Mouse (Mus musculus) erythroblast, embryonic 14.5 days (primary cell): ENCODE data around the gene Hlx. TPM values are rescaled to one million over a fixed set of nuclear protein-coding genes. Genes with fewer than 3 reads are reported as not detected.

Experiments
- H3K27me3 ChIP-seq: 2 replicates; pipeline ENCODE4 v1.6.1; 2012; ENCODE audit warnings: inconsistent platforms; ENCODE audit not compliant: control insufficient read depth
- H3K36me3 ChIP-seq: 2 replicates; pipeline ENCODE4 v1.6.1; 2012; ENCODE audit warnings: mild to moderate bottlenecking, inconsistent platforms; ENCODE audit not compliant: control insufficient read depth
- H3K4me1 ChIP-seq: 2 replicates; pipeline ENCODE4 v1.6.1; 2012; ENCODE audit warnings: inconsistent platforms; ENCODE audit not compliant: control insufficient read depth
- H3K4me3 ChIP-seq: replicated peaks from 2 replicates; pipeline ENCODE3; 2012; ENCODE audit warnings: moderate library complexity, mild to moderate bottlenecking, inconsistent platforms
- H3K9me3 ChIP-seq: 2 replicates; pipeline ENCODE4 v1.6.1; 2012; ENCODE audit warnings: low read length, inconsistent platforms, mixed read lengths; ENCODE audit not compliant: control insufficient read depth
- GATA1 ChIP-seq: IDR thresholded peaks from 2 replicates; pipeline ENCODE4 v1.6.1; 2012; ENCODE audit warnings: low read length, inconsistent platforms, mixed read lengths
- TAL1 ChIP-seq: IDR thresholded peaks from 3 replicates; pipeline ENCODE4 v1.6.1; 2012; ENCODE audit warnings: low read length, inconsistent platforms, mixed read lengths
- polyA plus RNA-seq: library from polyadenylated mRNA; stranded (reverse); fragments of >175 nt; gene quantifications from 2 replicates; pipeline ENCODE4 v1.2.3, GENCODE M21; 2012

Gene Hlx
- polyA plus RNA-seq, 1 experiment = 0.64 TPM

- Histone ChIP-seq H3K4me1 (no peaks in the 10 kb centered on the region), H3K9me3 (no peaks in the 10 kb centered on the region), H3K4me3 (no peak overlapping the region), H3K27me3 (no peaks in the 10 kb centered on the region), H3K36me3 (no peaks in the 10 kb centered on the region)
- TF ChIP-seq TAL1 (no peak), GATA1 (no peak)
These were observed 31.4 kb upstream of the Hlx start for GRCm38 (mm10) chr1:184763866-184764265.

- Histone ChIP-seq H3K27me3 (no peaks in the 10 kb centered on the region), H3K4me1 (no peaks in the 10 kb centered on the region), H3K36me3 (no peaks in the 10 kb centered on the region), H3K4me3 (no peak overlapping the region), H3K9me3 (no peaks in the 10 kb centered on the region)
- no peak for TF ChIP-seq TAL1
- TF ChIP-seq GATA1 = no peak
These were observed 30.5 kb upstream of the Hlx start for GRCm38 (mm10) chr1:184762941-184763340.

- H3K9me3 ChIP-seq = no peaks in the 10 kb centered on the region
- no peaks in the 10 kb centered on the region for H3K4me1 ChIP-seq
- H3K4me3 ChIP-seq = no peak overlapping the region
- TF ChIP-seq TAL1 (no peak), GATA1 (no peak)
- no peaks in the 10 kb centered on the region for H3K36me3 ChIP-seq
- H3K27me3 ChIP-seq = no peaks in the 10 kb centered on the region
These were observed 29.6 kb upstream of the Hlx start for GRCm38 (mm10) chr1:184761988-184762387.

GRCm38 (mm10) chr1:184752671-184753070 is 20.3 kb upstream of the Hlx start:
- Histone ChIP-seq H3K4me1 (no peaks in the 10 kb centered on the region), H3K27me3 (no peaks in the 10 kb centered on the region), H3K9me3 (no peaks in the 10 kb centered on the region), H3K36me3 (no peaks in the 10 kb centered on the region), H3K4me3 (no peak overlapping the region)
- TF ChIP-seq GATA1 (no peak), TAL1 (no peak)

GRCm38 (mm10) chr1:184750114-184750664 is 17.8 kb upstream of the Hlx start:
- no peak overlapping the region for H3K4me3 ChIP-seq
- no peaks in the 10 kb centered on the region for H3K9me3 ChIP-seq
- H3K4me1 ChIP-seq = no peaks in the 10 kb centered on the region
- TF ChIP-seq GATA1 (no peak), TAL1 (no peak)
- H3K36me3 ChIP-seq = no peaks in the 10 kb centered on the region
- H3K27me3 ChIP-seq = no peaks in the 10 kb centered on the region

GRCm38 (mm10) chr1:184748692-184749152 is 16.3 kb upstream of the Hlx start:
- H3K4me3 ChIP-seq = no peak overlapping the region
- no peaks in the 10 kb centered on the region for H3K4me1 ChIP-seq
- H3K27me3 ChIP-seq = peaks cover 2% of the 10 kb centered on the region
- H3K36me3 ChIP-seq = no peaks in the 10 kb centered on the region
- TF ChIP-seq TAL1 (no peak), GATA1 (no peak)
- no peaks in the 10 kb centered on the region for H3K9me3 ChIP-seq

GRCm38 (mm10) chr1:184737876-184738479 is 5.6 kb upstream of the Hlx start:
- Histone ChIP-seq H3K4me1 (peaks cover 5% of the 10 kb centered on the region), H3K36me3 (no peaks in the 10 kb centered on the region), H3K9me3 (peaks cover 6% of the 10 kb centered on the region; the same call in 1 of the 2 replicates), H3K4me3 (no peak overlapping the region), H3K27me3 (peaks cover 63% of the 10 kb centered on the region)
- TF ChIP-seq GATA1 = no peak
- no peak for TF ChIP-seq TAL1

GRCm38 (mm10) chr1:184737228-184737627 is 4.8 kb upstream of the Hlx start:
- Histone ChIP-seq H3K27me3 (peaks cover 70% of the 10 kb centered on the region), H3K36me3 (no peaks in the 10 kb centered on the region), H3K9me3 (peaks cover 9% of the 10 kb centered on the region; the same call in 1 of the 2 replicates), H3K4me3 (no peak overlapping the region), H3K4me1 (peaks cover 11% of the 10 kb centered on the region)
- no peak for TF ChIP-seq GATA1
- no peak for TF ChIP-seq TAL1

GRCm38 (mm10) chr1:184736260-184736659 is 3.8 kb upstream of the Hlx start:
- Histone ChIP-seq H3K9me3 (peaks cover 15% of the 10 kb centered on the region; the same call in 1 of the 2 replicates), H3K4me1 (peaks cover 20% of the 10 kb centered on the region), H3K27me3 (peaks cover 80% of the 10 kb centered on the region), H3K36me3 (no peaks in the 10 kb centered on the region), H3K4me3 (no peak overlapping the region)
- TF ChIP-seq TAL1 (no peak), GATA1 (no peak)
